Mouse (Mus musculus) heart, postnatal 0 days (tissue): Measurements from ENCODE around the gene 4430402I18Rik. TPM values are rescaled to one million over a fixed set of nuclear protein-coding genes. Genes with fewer than 3 reads are reported as not detected.
A peak's percentile ranks its signal among the peaks of the same experiment; 100 is the strongest.

ENCODE experiments used
- ATAC-seq: fragments of 200-750 bp; cut with Nextera tagmentation; 2 replicates; pipeline ENCODE4 v1.8.0; 2017; ENCODE audit warnings: low read depth, moderate number of reproducible peaks, moderate library complexity; ENCODE audit not compliant: insufficient read depth
- DNase-seq: peaks from one replicate; pipeline ENCODE4 v3.0.0-alpha.2; 2016; ENCODE audit warnings: low spot score
- H3K27ac ChIP-seq: fragments of 300-500 bp; sonication (generic); 2 replicates; pipeline ENCODE4 v1.5.1; 2014; ENCODE audit warnings: low read depth, mild to moderate bottlenecking
- H3K27me3 ChIP-seq: fragments of 300-500 bp; sonication (generic); 2 replicates; pipeline ENCODE4 v1.6.1; 2014; ENCODE audit warnings: low read length, mixed read lengths; ENCODE audit not compliant: control insufficient read depth, insufficient read depth
- H3K36me3 ChIP-seq: fragments of 300-500 bp; sonication (generic); replicated peaks from 2 replicates; pipeline ENCODE4 v1.6.1; 2014; ENCODE audit warnings: low read length, mixed read lengths; ENCODE audit not compliant: control insufficient read depth, insufficient read depth
- H3K4me1 ChIP-seq: fragments of 300-500 bp; sonication (generic); 2 replicates; pipeline ENCODE4 v1.6.1; 2014; ENCODE audit warnings: antibody characterized with exemption; ENCODE audit not compliant: control insufficient read depth, insufficient read depth
- H3K4me2 ChIP-seq: fragments of 300-500 bp; sonication (generic); 2 replicates; pipeline ENCODE4 v1.6.1; 2014; ENCODE audit warnings: low read depth, mild to moderate bottlenecking, low read length, moderate library complexity
- H3K4me3 ChIP-seq: fragments of 300-500 bp; sonication (generic); 2 replicates; pipeline ENCODE4 v1.5.1; 2014; ENCODE audit warnings: low read depth, low read length
- H3K9ac ChIP-seq: fragments of 300-500 bp; sonication (generic); replicated peaks from 2 replicates; pipeline ENCODE4 v1.6.1; 2014; ENCODE audit warnings: low read depth, low read length, mixed read lengths
- H3K9me3 ChIP-seq: fragments of 300-500 bp; sonication (generic); replicated peaks from 2 replicates; pipeline ENCODE4 v1.6.1; 2016; ENCODE audit warnings: low read length; ENCODE audit not compliant: control insufficient read depth
- CTCF ChIP-seq: IDR thresholded peaks from 2 replicates; pipeline ENCODE4 v1.5.1; 2016; ENCODE audit warnings: antibody characterized with exemption, control low read depth, low read depth
- EP300 ChIP-seq: IDR thresholded peaks from 2 replicates; pipeline ENCODE4 v1.6.1; 2016; ENCODE audit warnings: antibody characterized with exemption, low read depth
- WGBS: fragments of 180-500 bp; shearing (Covaris S2); extraction: QIAGEN DNeasy Blood & Tissue Kit; methylation state at CpG from one replicate; pipeline ENCODE4 v1.1.7; 2014; 5-methylcytosine and 5-hydroxymethylcytosine counted together
- polyA plus RNA-seq: library from polyadenylated mRNA; unstranded; fragments of >200 nt; fragmentation: Nextera tagmentation; extraction: Ambion mirVana; gene quantifications from 2 replicates; pipeline ENCODE4 v1.2.1, GENCODE M21; 2015
- total RNA-seq: library from RNA; depleted of rRNA; stranded (reverse); fragments of >200 nt; gene quantifications from 2 replicates; pipeline ENCODE4 v1.2.3, GENCODE M21; 2014; ENCODE audit warnings: low replicate concordance

The 4430402I18Rik gene
- total and polyA plus RNA-seq, 2 experiments from 2014 or later, result 3.1 to 28.4 TPM

GRCm38 (mm10) chr19:28927396-28927795 lies 40.2 kb downstream of the 4430402I18Rik start:
- ATAC-seq (0 out of 2 replicates have a peak, but pooled peaks have one; percentile 11), DNase-seq (peak; percentile 15)
- Histone ChIP-seq H3K4me3 (no peak overlapping the region), H3K4me2 (no peak overlapping the region), H3K9ac (no peak overlapping the region), H3K27ac (peak overlapping the region; percentile 41; the same call in 1 of the 2 replicates), H3K4me1 (peaks cover 11% of the 10 kb centered on the region; the same call in 1 of the 2 replicates), H3K36me3 (no peaks in the 10 kb centered on the region), H3K9me3 (no peaks in the 10 kb centered on the region), H3K27me3 (no peaks in the 10 kb centered on the region)
- 10% methylated on average over 4 of the region's 4 CpGs for WGBS
- TF ChIP-seq CTCF (no peak), EP300 (no peak)

DNA sequence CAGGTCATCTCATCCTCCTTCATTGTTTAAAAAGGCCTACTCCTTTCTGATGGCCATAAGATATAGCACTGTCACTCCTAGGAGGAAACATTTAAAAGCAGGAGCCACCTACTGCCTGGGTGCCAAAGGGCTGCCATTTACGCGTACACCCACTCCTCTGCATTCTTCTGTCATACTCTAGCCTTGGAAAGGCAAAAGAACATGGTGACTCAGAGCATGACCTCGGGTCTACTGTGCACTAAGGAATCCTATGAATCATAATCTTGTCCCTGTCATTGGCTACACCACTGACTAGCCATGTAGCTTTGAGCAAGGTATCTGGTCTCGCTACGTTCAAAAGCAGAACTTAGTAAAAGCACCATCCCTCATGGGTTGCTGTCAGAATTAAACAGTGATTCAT lies 41.2 kb downstream of the 4430402I18Rik start:
- peaks cover 11% of the 10 kb centered on the region; the same call in 1 of the 2 replicates for H3K4me1 ChIP-seq
- no peak overlapping the region for H3K4me3 ChIP-seq
- DNase-seq (no peak), ATAC-seq (no peak)
- H3K27ac ChIP-seq, result no peak overlapping the region
- no peaks in the 10 kb centered on the region for H3K36me3 ChIP-seq
- H3K9ac ChIP-seq, result no peak overlapping the region
- TF ChIP-seq EP300 (no peak), CTCF (no peak)
- H3K4me2 ChIP-seq, result no peak overlapping the region
- WGBS, result 86% methylated on average over 5 of the region's 5 CpGs
- H3K9me3 ChIP-seq, result no peaks in the 10 kb centered on the region
- H3K27me3 ChIP-seq, result no peaks in the 10 kb centered on the region

DNA sequence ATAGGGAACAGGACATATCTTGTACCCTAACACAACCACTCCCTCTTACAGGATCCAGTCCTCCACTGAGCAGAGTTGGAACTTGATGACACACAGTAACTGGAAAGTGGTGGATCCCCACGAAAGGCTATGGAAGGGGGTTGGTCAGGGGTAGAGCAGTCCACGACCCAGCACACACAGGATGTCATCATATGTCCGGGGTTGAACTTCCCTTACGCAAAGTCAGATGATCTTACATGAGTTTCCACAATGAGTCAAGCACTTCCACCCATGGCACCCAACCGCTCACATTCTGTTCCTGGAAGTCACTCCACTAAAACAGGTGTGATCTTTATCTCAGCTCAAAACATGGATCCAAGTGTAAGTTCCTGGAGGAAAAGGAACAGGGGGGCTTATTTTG lies 49.8 kb downstream of the 4430402I18Rik start:
- DNase-seq (no peak), ATAC-seq (no peak)
- TF ChIP-seq CTCF (no peak), EP300 (no peak)

GRCm38 (mm10) chr19:28916492-28916891 lies 51.1 kb downstream of the 4430402I18Rik start:
- H3K9me3 ChIP-seq, result no peaks in the 10 kb centered on the region
- ATAC-seq (no peak), DNase-seq (no peak)
- no peak overlapping the region for H3K27ac ChIP-seq
- H3K36me3 ChIP-seq, result no peaks in the 10 kb centered on the region
- H3K9ac ChIP-seq, result no peak overlapping the region
- TF ChIP-seq EP300 (no peak), CTCF (no peak)
- 66% methylated on average over 4 of the region's 4 CpGs for WGBS
- H3K4me1 ChIP-seq, result no peaks in the 10 kb centered on the region
- no peak overlapping the region for H3K4me2 ChIP-seq
- no peak overlapping the region for H3K4me3 ChIP-seq
- no peaks in the 10 kb centered on the region for H3K27me3 ChIP-seq

More for the DNA sequence above, 49.8 kb downstream of the 4430402I18Rik start:
- Histone ChIP-seq H3K27ac (no peak overlapping the region), H3K4me3 (no peak overlapping the region), H3K27me3 (no peaks in the 10 kb centered on the region), H3K4me2 (no peak overlapping the region), H3K36me3 (no peaks in the 10 kb centered on the region), H3K9ac (no peak overlapping the region), H3K9me3 (no peaks in the 10 kb centered on the region), H3K4me1 (no peaks in the 10 kb centered on the region)
- 84% methylated on average over 5 of the region's 5 CpGs for WGBS

GRCm38 (mm10) chr19:28915602-28916250 lies 51.9 kb downstream of the 4430402I18Rik start:
- Histone ChIP-seq H3K4me3 (no peak overlapping the region), H3K4me2 (no peak overlapping the region), H3K27ac (no peak overlapping the region), H3K36me3 (no peaks in the 10 kb centered on the region), H3K4me1 (no peaks in the 10 kb centered on the region), H3K9me3 (no peaks in the 10 kb centered on the region), H3K9ac (no peak overlapping the region), H3K27me3 (no peaks in the 10 kb centered on the region)
- TF ChIP-seq EP300 (no peak), CTCF (no peak)
- DNase-seq (no peak), ATAC-seq (no peak)
- WGBS, result 92% methylated on average over 2 of the region's 2 CpGs

DNA sequence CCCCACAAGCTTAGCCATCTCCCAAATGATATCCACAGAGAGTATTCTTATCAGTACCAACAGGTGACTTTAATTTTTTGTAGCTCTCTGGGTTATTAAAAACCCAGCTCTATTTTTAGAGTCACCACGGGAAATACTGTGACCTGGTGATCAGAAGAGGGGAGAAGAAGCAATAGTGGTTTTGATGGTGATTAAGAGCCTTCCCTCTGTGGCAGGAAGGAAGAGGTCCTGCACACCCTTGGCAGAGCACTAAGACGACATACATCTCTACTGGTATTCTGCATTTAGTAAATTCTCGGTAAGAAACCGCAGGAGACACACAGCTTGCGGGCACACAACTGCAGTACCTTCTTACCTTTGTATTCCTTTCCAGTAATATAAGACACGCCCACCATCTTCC lies 53.0 kb downstream of the 4430402I18Rik start:
- no peak for DNase-seq
- TF ChIP-seq CTCF, result no peak
- TF ChIP-seq EP300, result no peak
- 55% methylated on average over 6 of the region's 6 CpGs for WGBS
- H3K27me3 ChIP-seq, result no peaks in the 10 kb centered on the region
- H3K9me3 ChIP-seq, result no peaks in the 10 kb centered on the region
- H3K4me2 ChIP-seq, result no peak overlapping the region
- no peak for ATAC-seq
- H3K9ac ChIP-seq, result no peak overlapping the region
- H3K4me1 ChIP-seq, result no peaks in the 10 kb centered on the region
- no peak overlapping the region for H3K27ac ChIP-seq
- no peak overlapping the region for H3K4me3 ChIP-seq
- no peaks in the 10 kb centered on the region for H3K36me3 ChIP-seq
